Mouse (Mus musculus): ENCODE measurements around the gene Ano6. TPM values are rescaled to one million over a fixed set of nuclear protein-coding genes. Genes with fewer than 3 reads are reported as not detected.

Gene Ano6
- polyA plus RNA-seq, 1 experiment, result 54.5 TPM

GRCm38 (mm10) chr15:96014501-96014900 lies 223.9 kb downstream of the Ano6 start:
- no peaks in the 10 kb centered on the region for H3K27me3 ChIP-seq (ENCODE audit: control insufficient read depth, insufficient read depth, insufficient read length)
- TF ChIP-seq REST (IDR thresholded peaks at IDR 0.05; ENCODE audit: insufficient read depth, insufficient read length), result no peak

GRCm38 (mm10) chr15:96020465-96020864 lies 229.8 kb downstream of the Ano6 start:
- Histone ChIP-seq H3K79me2 (ENCODE audit: control insufficient read depth, insufficient read depth) (no peaks in the 10 kb centered on the region), H3K4me3 (no peak overlapping the region), H3K36me3 (ENCODE audit: control insufficient read depth, insufficient read depth) (no peaks in the 10 kb centered on the region), H3K4me2 (ENCODE audit: low read depth) (no peak overlapping the region), H3K27me3 (ENCODE audit: control insufficient read depth, insufficient read depth, insufficient read length) (no peaks in the 10 kb centered on the region), H3ac (ENCODE audit: control insufficient read depth, insufficient read length) (no peak overlapping the region)
- no peak for TF ChIP-seq SRF (IDR thresholded peaks at IDR 0.05; ENCODE audit: control insufficient read depth, insufficient read length, low read depth)
- TF ChIP-seq POLR2AphosphoS2 (IDR thresholded peaks at IDR 0.05; ENCODE audit: insufficient read length, low read depth), result no peak
- no peak for TF ChIP-seq MYOD1 (IDR thresholded peaks at IDR 0.05; ENCODE audit: control insufficient read depth in 1 of 3, insufficient read length in 2 of 3, low read depth in 2 of 3)
- no peak for TF ChIP-seq MAX (IDR thresholded peaks at IDR 0.05; ENCODE audit: low read depth)
- TF ChIP-seq MYOG (IDR thresholded peaks at IDR 0.05; ENCODE audit: control insufficient read depth in 1 of 3, insufficient read depth in 1 of 3, insufficient read length in 2 of 3, low read depth in 2 of 3), result no peak
- no peak for TF ChIP-seq E2F4 (IDR thresholded peaks at IDR 0.05; ENCODE audit: insufficient read depth)
- TF ChIP-seq USF1 (IDR thresholded peaks at IDR 0.05; ENCODE audit: low read depth), result no peak
- TF ChIP-seq POLR2A (IDR thresholded peaks at IDR 0.05; ENCODE audit: insufficient read length, low read depth), result no peak
- no peak for TF ChIP-seq REST (IDR thresholded peaks at IDR 0.05; ENCODE audit: insufficient read depth, insufficient read length)
- TF ChIP-seq CEBPB (IDR thresholded peaks at IDR 0.05; ENCODE audit: insufficient read depth, poor library complexity, severe bottlenecking), result no peak
- TF ChIP-seq TCF3 (IDR thresholded peaks at IDR 0.05; ENCODE audit: insufficient read length, low read depth), result no peak
- no peak for TF ChIP-seq TCF12 (IDR thresholded peaks at IDR 0.05; ENCODE audit: insufficient read depth, poor library complexity, severe bottlenecking)

More at GRCm38 (mm10) chr15:96014501-96014900, 223.9 kb downstream of the Ano6 start:
- Histone ChIP-seq H3ac (ENCODE audit: control insufficient read depth, insufficient read length) (no peak overlapping the region), H3K4me2 (ENCODE audit: low read depth) (no peak overlapping the region), H3K79me2 (ENCODE audit: control insufficient read depth, insufficient read depth) (no peaks in the 10 kb centered on the region), H3K4me3 (no peak overlapping the region), H3K36me3 (ENCODE audit: control insufficient read depth, insufficient read depth) (no peaks in the 10 kb centered on the region)

GRCm38 (mm10) chr15:96021506-96021905 lies 230.9 kb downstream of the Ano6 start:
- H3K79me2 ChIP-seq (ENCODE audit: control insufficient read depth, insufficient read depth), result no peaks in the 10 kb centered on the region
- no peaks in the 10 kb centered on the region for H3K27me3 ChIP-seq (ENCODE audit: control insufficient read depth, insufficient read depth, insufficient read length)
- H3K36me3 ChIP-seq (ENCODE audit: control insufficient read depth, insufficient read depth), result no peaks in the 10 kb centered on the region
- H3K4me2 ChIP-seq (ENCODE audit: low read depth), result no peak overlapping the region
- H3ac ChIP-seq (ENCODE audit: control insufficient read depth, insufficient read length), result no peak overlapping the region
- TF ChIP-seq USF1 (IDR thresholded peaks at IDR 0.05; ENCODE audit: low read depth), result no peak
- no peak for TF ChIP-seq MYOG (IDR thresholded peaks at IDR 0.05; ENCODE audit: control insufficient read depth in 1 of 3, insufficient read depth in 1 of 3, insufficient read length in 2 of 3, low read depth in 2 of 3)
- no peak for TF ChIP-seq SRF (IDR thresholded peaks at IDR 0.05; ENCODE audit: control insufficient read depth, insufficient read length, low read depth)
- no peak for TF ChIP-seq MYOD1 (IDR thresholded peaks at IDR 0.05; ENCODE audit: control insufficient read depth in 1 of 3, insufficient read length in 2 of 3, low read depth in 2 of 3)
- TF ChIP-seq TCF3 (IDR thresholded peaks at IDR 0.05; ENCODE audit: insufficient read length, low read depth), result no peak
- no peak for TF ChIP-seq POLR2AphosphoS2 (IDR thresholded peaks at IDR 0.05; ENCODE audit: insufficient read length, low read depth)
- TF ChIP-seq CEBPB (IDR thresholded peaks at IDR 0.05; ENCODE audit: insufficient read depth, poor library complexity, severe bottlenecking), result no peak
- no peak for TF ChIP-seq POLR2A (IDR thresholded peaks at IDR 0.05; ENCODE audit: insufficient read length, low read depth)
- TF ChIP-seq E2F4 (IDR thresholded peaks at IDR 0.05; ENCODE audit: insufficient read depth), result no peak
- no peak overlapping the region for H3K4me3 ChIP-seq

Other genes starting within 250 kb of the Ano6 start
- not detected for gene Dbx2, start 134.9 kb upstream of the Ano6 start, polyA plus RNA-seq (2012; fragmentation: generic; extraction: Trizol)

All from myocyte (in vitro differentiated cells).